ENCODE assay signal across 8 mouse cellular contexts in the genomic region with DNA sequence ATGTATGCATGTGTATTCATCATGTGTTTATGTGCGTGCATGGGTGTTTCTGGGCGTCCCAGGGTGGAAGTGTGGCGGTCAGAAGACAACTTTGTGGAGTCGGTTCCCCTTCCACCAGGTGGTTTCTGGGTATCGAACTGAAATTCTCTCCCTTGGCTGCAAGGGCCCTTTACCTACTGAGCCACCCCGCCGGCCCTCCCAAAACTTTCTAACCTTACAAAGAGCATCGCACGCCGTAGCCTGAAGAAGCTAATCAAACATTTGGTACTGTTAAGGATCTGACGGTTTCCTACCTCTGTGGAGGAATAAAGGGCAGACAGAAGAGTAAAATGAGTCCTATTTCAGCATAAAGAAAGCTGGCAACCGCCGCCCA. TPM values are rescaled to one million over a fixed set of nuclear protein-coding genes. Genes with fewer than 3 reads are reported as not detected.
A peak's percentile ranks its signal among the peaks of the same experiment; 100 is the strongest.
DNase-seq lines count a peak whose midpoint lies in the region; ATAC-seq and TF ChIP-seq lines count a peak whose summit lies in the region.

No protein-coding gene starts in this region.

- TF ChIP-seq POLR2A in olfactory bulb, adult 2 months (IDR thresholded peaks at IDR 0.05; ENCODE audit: insufficient read depth, low read depth, low read length) = no peak

- H3K4me3 ChIP-seq in embryonic facial prominence, embryonic 13.5 days = peak overlapping the region; percentile 64
- H3K4me3 ChIP-seq in hindbrain, embryonic 10.5 days = peak overlapping the region; percentile 66
- H3K4me3 ChIP-seq in liver, embryonic 16.5 days (ENCODE audit: low read depth, low read length) = peak overlapping the region; percentile 75
- H3K4me3 ChIP-seq in olfactory bulb, adult 2 months (ENCODE audit: insufficient read depth, low read depth, low read length) = peak overlapping the region; percentile 63

- H3K4me2 ChIP-seq in embryonic facial prominence, embryonic 13.5 days = peak overlapping the region; percentile 75
- peak overlapping the region; percentile 95 for H3K4me2 ChIP-seq in liver, embryonic 16.5 days (ENCODE audit: low read depth, low read length)

- no peaks in the 10 kb centered on the region for H3K27me3 ChIP-seq in embryonic facial prominence, embryonic 13.5 days
- no peaks in the 10 kb centered on the region for H3K27me3 ChIP-seq in hindbrain, embryonic 10.5 days (ENCODE audit: insufficient read depth, poor library complexity, severe bottlenecking)
- H3K27me3 ChIP-seq in liver, embryonic 16.5 days (ENCODE audit: control insufficient read depth, insufficient read depth, low read depth, low read length) = no peaks in the 10 kb centered on the region

- TF ChIP-seq CTCF in olfactory bulb, adult 2 months (IDR thresholded peaks at IDR 0.05; ENCODE audit: insufficient read depth, low read depth, low read length) = no peak

- H3K27ac ChIP-seq in embryonic facial prominence, embryonic 13.5 days = peak overlapping the region; percentile 83; the same call in 1 of the 2 replicates
- H3K27ac ChIP-seq in hindbrain, embryonic 10.5 days = peak overlapping the region; percentile 95
- H3K27ac ChIP-seq in liver, embryonic 16.5 days (ENCODE audit: low read length) = peak overlapping the region; percentile 50
- H3K27ac ChIP-seq in olfactory bulb, adult 2 months (ENCODE audit: insufficient read depth, low read depth, low read length) = no peak overlapping the region

- H3K9ac ChIP-seq in embryonic facial prominence, embryonic 13.5 days = peak overlapping the region; percentile 85
- H3K9ac ChIP-seq in liver, embryonic 16.5 days (ENCODE audit: low read depth, low read length) = peak overlapping the region; percentile 83

- peaks cover 5% of the 10 kb centered on the region; the same call in 1 of the 2 replicates for H3K36me3 ChIP-seq in embryonic facial prominence, embryonic 13.5 days
- H3K36me3 ChIP-seq in hindbrain, embryonic 10.5 days = no peaks in the 10 kb centered on the region
- H3K36me3 ChIP-seq in liver, embryonic 16.5 days (ENCODE audit: control insufficient read depth, insufficient read depth) = no peaks in the 10 kb centered on the region

- no peaks in the 10 kb centered on the region for H3K9me3 ChIP-seq in embryonic facial prominence, embryonic 13.5 days
- no peaks in the 10 kb centered on the region for H3K9me3 ChIP-seq in hindbrain, embryonic 10.5 days
- H3K9me3 ChIP-seq in liver, embryonic 16.5 days (replicated peaks; ENCODE audit: control insufficient read depth, low read length) = no peaks in the 10 kb centered on the region

- ATAC-seq in CD4-positive, CD25-positive, alpha-beta regulatory T cell, adult 4 months = peak; percentile 44
- ATAC-seq in embryonic facial prominence, embryonic 13.5 days (ENCODE audit: insufficient number of reproducible peaks, insufficient read depth, low FRiP score, low TSS enrichment, low read depth) = no peak
- ATAC-seq in liver, embryonic 16.5 days (ENCODE audit: low read depth) = peak; percentile 55

- H3K4me1 ChIP-seq in embryonic facial prominence, embryonic 13.5 days = peaks cover 12% of the 10 kb centered on the region
- peaks cover 12% of the 10 kb centered on the region; the same call in 1 of the 2 replicates for H3K4me1 ChIP-seq in hindbrain, embryonic 10.5 days (replicated peaks)
- peaks cover 6% of the 10 kb centered on the region for H3K4me1 ChIP-seq in liver, embryonic 16.5 days (ENCODE audit: control insufficient read depth, low read depth, low read length)
- peaks cover 3% of the 10 kb centered on the region; the same call in 1 of the 2 replicates for H3K4me1 ChIP-seq in olfactory bulb, adult 2 months (ENCODE audit: control insufficient read depth, insufficient read depth, low read length)

- peak; percentile 43 to 52 for DNase-seq in cerebellum, postnatal 25 days
- no peak for DNase-seq in cerebellum, adult 9-11 months
- peak; percentile 36 for DNase-seq in hindbrain, embryonic 10.5 days (ENCODE audit: low spot score)
- DNase-seq in right cerebral cortex, postnatal 14 days = no peak

- 7% methylated on average over 13 of the region's 13 CpGs for WGBS in embryonic facial prominence, embryonic 13.5 days
- WGBS in hindbrain, embryonic 10.5 days = 12% methylated on average over 13 of the region's 13 CpGs
- under 1% methylated on average over 13 of the region's 13 CpGs for whole genome bisulfite sequencing in liver, embryonic 16.5 days (ENCODE audit: insufficient replicate concordance)
- 6% methylated on average over 13 of the region's 13 CpGs for WGBS in olfactory bulb, adult 2 months

RNA-seq across cellular contexts. Expression of a gene that starts 0.5 kb away (rescaled TPM):
- polyA plus RNA-seq in CD4-positive, CD25-positive, alpha-beta regulatory T cell, adult 4 months (2017; shearing (Covaris generic)) = 10 to 100 TPM; 69.3 to 80.9 TPM
- polyA plus RNA-seq in embryonic facial prominence, embryonic 13.5 days (2015; fragmentation: Nextera tagmentation; extraction: Ambion mirVana) = 31.8 and 32.7 TPM in 2 replicates
- 19.7 and 21.0 TPM in 2 replicates for polyA plus RNA-seq in hindbrain, embryonic 10.5 days (2016; fragmentation: Nextera tagmentation; extraction: Ambion mirVana)
- 18.3 and 18.6 TPM in 2 replicates for polyA plus RNA-seq in liver, embryonic 16.5 days (2015; fragmentation: Nextera tagmentation; extraction: Ambion mirVana)
- polyA plus RNA-seq in olfactory bulb, adult 2 months (2012; ENCODE audit: insufficient read depth, insufficient read length, low replicate concordance, missing spikeins) = not detected in 2 replicates

RNA-seq across cellular contexts. Expression of a gene that starts 20.7 kb away (rescaled TPM):
- 10 to 100 TPM; 12.0 to 14.8 TPM for polyA plus RNA-seq in CD4-positive, CD25-positive, alpha-beta regulatory T cell, adult 4 months (2017; shearing (Covaris generic))
- 14.7 and 15.8 TPM in 2 replicates for polyA plus RNA-seq in embryonic facial prominence, embryonic 13.5 days (2015; fragmentation: Nextera tagmentation; extraction: Ambion mirVana)
- 6.9 and 10.5 TPM in 2 replicates for polyA plus RNA-seq in hindbrain, embryonic 10.5 days (2016; fragmentation: Nextera tagmentation; extraction: Ambion mirVana)
- polyA plus RNA-seq in liver, embryonic 16.5 days (2015; fragmentation: Nextera tagmentation; extraction: Ambion mirVana) = 2.4 and 2.6 TPM in 2 replicates
- polyA plus RNA-seq in olfactory bulb, adult 2 months (2012; ENCODE audit: insufficient read depth, insufficient read length, low replicate concordance, missing spikeins) = not detected in 2 replicates

RNA-seq across cellular contexts. Expression of a gene that starts 20.7 kb away (rescaled TPM):
- polyA plus RNA-seq in CD4-positive, CD25-positive, alpha-beta regulatory T cell, adult 4 months (2017; shearing (Covaris generic)) = 10 to 100 TPM; 50.7 to 68.8 TPM
- 38.7 and 41.2 TPM in 2 replicates for polyA plus RNA-seq in embryonic facial prominence, embryonic 13.5 days (2015; fragmentation: Nextera tagmentation; extraction: Ambion mirVana)
- 26.9 TPM in 2 replicates for polyA plus RNA-seq in hindbrain, embryonic 10.5 days (2016; fragmentation: Nextera tagmentation; extraction: Ambion mirVana)
- 7.6 and 7.7 TPM in 2 replicates for polyA plus RNA-seq in liver, embryonic 16.5 days (2015; fragmentation: Nextera tagmentation; extraction: Ambion mirVana)
- polyA plus RNA-seq in olfactory bulb, adult 2 months (2012; ENCODE audit: insufficient read depth, insufficient read length, low replicate concordance, missing spikeins) = not detected in 2 replicates

Comparison
In these comparisons a context has a peak if more than half of its experiments do, and no peak if none do; other contexts are left out.
1. DNase-seq: peak in cerebellum, postnatal 25 days (2 of 2) and hindbrain, embryonic 10.5 days (single experiment); none in cerebellum, adult 9-11 months (single experiment) and right cerebral cortex, postnatal 14 days (single experiment).
2. RNA of a gene that starts 0.5 kb away (polyA plus RNA-seq): 69.3 to 80.9 TPM in CD4-positive, CD25-positive, alpha-beta regulatory T cell, adult 4 months, 31.8 to 32.7 TPM in embryonic facial prominence, embryonic 13.5 days, 19.7 to 21.0 TPM in hindbrain, embryonic 10.5 days and 18.3 to 18.6 TPM in liver, embryonic 16.5 days; not detected in olfactory bulb, adult 2 months; every median in the first group is over 10 times any median in the second.
3. Peak in every context shown above with its lines, with median percentiles within 50 percentile points of each other: H3K4me3 ChIP-seq.